Mouse (Mus musculus): ENCODE data around the gene Gm4177.
"Not testable (repeated sequence)": the region's sequence is repeated elsewhere in the genome, so short reads cannot be mapped to it uniquely, and the experiment has no call there.

- not testable (repeated sequence) for TF ChIP-seq POLR2A (IDR thresholded peaks at IDR 0.05; ENCODE audit: low read depth, low read length); CTCF (IDR thresholded peaks at IDR 0.05; ENCODE audit: borderline replicate concordance, insufficient read depth, low read length)
Measured at GRCm38 (mm10) chr7:21761375-21761774, 35.2 kb downstream of the Gm4177 start, which contains the start of gene Gm4175.

All from embryonic fibroblast, embryonic 13.5 days (primary cell).